8 mouse cellular contexts compared by ENCODE assay signal in the genomic region with DNA sequence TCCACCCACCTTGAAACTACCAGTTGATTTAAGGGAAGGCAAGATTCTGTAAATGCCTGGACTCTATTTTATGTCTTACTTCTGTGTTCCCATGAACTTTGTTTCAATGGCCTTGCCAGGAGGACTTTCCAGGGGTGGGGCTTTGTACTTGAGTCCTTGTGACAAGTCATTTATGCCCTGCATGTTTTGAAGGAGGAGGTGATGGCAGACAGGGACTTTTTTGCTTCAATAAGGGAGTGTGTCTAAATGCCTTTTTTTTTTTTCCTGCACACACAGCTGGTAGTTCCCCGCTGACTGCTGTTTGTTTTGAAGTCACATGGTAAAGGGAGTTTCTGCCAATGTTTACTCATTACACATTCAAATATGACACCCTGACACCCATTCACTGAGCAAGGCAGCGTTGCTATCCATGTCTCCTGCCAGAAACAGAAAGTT.
DNase-seq lines count a peak whose midpoint lies in the region; ATAC-seq lines count a peak whose summit lies in the region.

No protein-coding gene starts in this region.

- no peaks in the 10 kb centered on the region for H3K27me3 ChIP-seq in forebrain, embryonic 15.5 days
- no peaks in the 10 kb centered on the region for H3K27me3 ChIP-seq in forebrain, embryonic 12.5 days
- H3K27me3 ChIP-seq in heart, embryonic 12.5 days (replicated peaks) = no peaks in the 10 kb centered on the region
- H3K27me3 ChIP-seq in stomach, embryonic 16.5 days (ENCODE audit: control insufficient read depth, insufficient read depth, low read length) = no peaks in the 10 kb centered on the region

- ATAC-seq in forebrain, embryonic 15.5 days (replicated peaks) = peak; percentile 81
- ATAC-seq in forebrain, embryonic 12.5 days (ENCODE audit: low FRiP score) = no peak
- peak; percentile 78 for ATAC-seq in CD4-positive, CD25-positive, alpha-beta regulatory T cell, adult 4 months
- ATAC-seq in heart, embryonic 12.5 days (ENCODE audit: insufficient number of reproducible peaks, low FRiP score) = no peak
- peak; percentile 57; the same call in 1 of the 2 replicates for ATAC-seq in stomach, embryonic 16.5 days (ENCODE audit: insufficient read depth, low FRiP score)

- no peaks in the 10 kb centered on the region for H3K9me3 ChIP-seq in forebrain, embryonic 15.5 days
- H3K9me3 ChIP-seq in forebrain, embryonic 12.5 days = no peaks in the 10 kb centered on the region
- no peaks in the 10 kb centered on the region for H3K9me3 ChIP-seq in heart, embryonic 12.5 days (replicated peaks)
- no peaks in the 10 kb centered on the region for H3K9me3 ChIP-seq in stomach, embryonic 16.5 days (replicated peaks; ENCODE audit: control insufficient read depth, low read length)

- no peak overlapping the region for H3K4me3 ChIP-seq in forebrain, embryonic 15.5 days
- no peak overlapping the region for H3K4me3 ChIP-seq in forebrain, embryonic 12.5 days (replicated peaks)
- H3K4me3 ChIP-seq in heart, embryonic 12.5 days = no peak overlapping the region
- H3K4me3 ChIP-seq in stomach, embryonic 16.5 days (replicated peaks; ENCODE audit: low read length) = no peak overlapping the region

- H3K27ac ChIP-seq in forebrain, embryonic 15.5 days (replicated peaks) = no peak overlapping the region
- H3K27ac ChIP-seq in forebrain, embryonic 12.5 days = no peak overlapping the region
- H3K27ac ChIP-seq in heart, embryonic 12.5 days (ENCODE audit: poor library complexity, severe bottlenecking) = peak overlapping the region; percentile 79
- peak overlapping the region; percentile 90 for H3K27ac ChIP-seq in stomach, embryonic 16.5 days (ENCODE audit: low read length)

- WGBS in forebrain, embryonic 15.5 days = 14% methylated on average over 2 of the region's 2 CpGs
- WGBS in forebrain, embryonic 12.5 days = 52% methylated on average over 2 of the region's 2 CpGs
- 49% methylated on average over 2 of the region's 2 CpGs for WGBS in heart, embryonic 12.5 days
- WGBS in stomach, embryonic 16.5 days = 9% methylated on average over 2 of the region's 2 CpGs

- DNase-seq in kidney, postnatal 4 days = peak; percentile 18 to 45
- DNase-seq in frontal cortex, postnatal 10 days (ENCODE audit: low spot score in 2 of 2) = no peak
- DNase-seq in neural tube, embryonic 10.5 days (ENCODE audit: extremely low spot score, low spot score) = no peak

- no peaks in the 10 kb centered on the region for H3K36me3 ChIP-seq in forebrain, embryonic 15.5 days
- no peaks in the 10 kb centered on the region for H3K36me3 ChIP-seq in forebrain, embryonic 12.5 days (replicated peaks)
- H3K36me3 ChIP-seq in heart, embryonic 12.5 days = no peaks in the 10 kb centered on the region
- no peaks in the 10 kb centered on the region for H3K36me3 ChIP-seq in stomach, embryonic 16.5 days (ENCODE audit: control insufficient read depth, insufficient read depth, low read length)

- no peak overlapping the region for H3K9ac ChIP-seq in forebrain, embryonic 15.5 days (replicated peaks)
- H3K9ac ChIP-seq in forebrain, embryonic 12.5 days = no peak overlapping the region
- no peak overlapping the region for H3K9ac ChIP-seq in heart, embryonic 12.5 days
- H3K9ac ChIP-seq in stomach, embryonic 16.5 days (ENCODE audit: low read length) = no peak overlapping the region

- no peak overlapping the region for H3K4me2 ChIP-seq in forebrain, embryonic 15.5 days (replicated peaks)
- H3K4me2 ChIP-seq in forebrain, embryonic 12.5 days = no peak overlapping the region
- H3K4me2 ChIP-seq in heart, embryonic 12.5 days = no peak overlapping the region
- H3K4me2 ChIP-seq in stomach, embryonic 16.5 days (ENCODE audit: low read depth, low read length) = peak overlapping the region; percentile 31; the same call in 1 of the 2 replicates

- peaks cover 32% of the 10 kb centered on the region for H3K4me1 ChIP-seq in forebrain, embryonic 15.5 days
- peaks cover 3% of the 10 kb centered on the region; the same call in 1 of the 2 replicates for H3K4me1 ChIP-seq in forebrain, embryonic 12.5 days
- peaks cover 26% of the 10 kb centered on the region for H3K4me1 ChIP-seq in heart, embryonic 12.5 days (replicated peaks)
- peaks cover 25% of the 10 kb centered on the region for H3K4me1 ChIP-seq in stomach, embryonic 16.5 days (ENCODE audit: control insufficient read depth, insufficient read depth, low read length)

Comparison
In these comparisons a context has a peak if more than half of its experiments do, and no peak if none do; other contexts are left out.
1. ATAC-seq: peak in forebrain, embryonic 15.5 days (single experiment), CD4-positive, CD25-positive, alpha-beta regulatory T cell, adult 4 months (single experiment) and stomach, embryonic 16.5 days (single experiment); none in forebrain, embryonic 12.5 days (single experiment) and heart, embryonic 12.5 days (single experiment).
2. H3K27ac ChIP-seq: peak in heart, embryonic 12.5 days (single experiment) and stomach, embryonic 16.5 days (single experiment); none in forebrain, embryonic 15.5 days (single experiment) and forebrain, embryonic 12.5 days (single experiment).
3. DNase-seq: peak in kidney, postnatal 4 days (2 of 2); none in frontal cortex, postnatal 10 days (0 of 2) and neural tube, embryonic 10.5 days (single experiment).